Mouse (Mus musculus): ENCODE measurements around the gene Gm17387.
"Not testable (repeated sequence)": the region's sequence is repeated elsewhere in the genome, so short reads cannot be mapped to it uniquely, and the experiment has no call there.

The Gm17387 gene

GRCm38 (mm10) chr7:141016707-141017697 lies 11.9 kb upstream of the Gm17387 start:
- DNase-seq (ENCODE audit: low spot score), result no peak

GRCm38 (mm10) chr7:141017824-141018223 lies 11.1 kb upstream of the Gm17387 start, which contains the start of gene Ifitm6:
TSS of gene Ifitm6 (minus strand) at chr7:141017924.
- DNase-seq (ENCODE audit: low spot score), result not testable (repeated sequence)

GRCm38 (mm10) chr7:141019028-141019427 lies 9.9 kb upstream of the Gm17387 start:
- no peak for DNase-seq (ENCODE audit: low spot score)

GRCm38 (mm10) chr7:141021489-141022449 lies 7.2 kb upstream of the Gm17387 start:
- no peak for DNase-seq (ENCODE audit: low spot score)

- DNase-seq (ENCODE audit: low spot score), result peak; percentile 76
Measured at GRCm38 (mm10) chr7:141024865-141025838, 3.8 kb upstream of the Gm17387 start.

GRCm38 (mm10) chr7:141026097-141026739 lies 2.7 kb upstream of the Gm17387 start:
- DNase-seq (ENCODE audit: low spot score), result no peak

- peak; percentile 32 for DNase-seq (ENCODE audit: low spot score)
Measured at GRCm38 (mm10) chr7:141026740-141027098, 2.2 kb upstream of the Gm17387 start.

- no peak for DNase-seq (ENCODE audit: low spot score)
Measured at GRCm38 (mm10) chr7:141030390-141030789, 1.5 kb downstream of the Gm17387 start.

GRCm38 (mm10) chr7:141032458-141033167 lies 3.7 kb downstream of the Gm17387 start:
- no peak for DNase-seq (ENCODE audit: low spot score)

- not testable (repeated sequence) for DNase-seq (ENCODE audit: low spot score)
Measured at GRCm38 (mm10) chr7:141036624-141037023, 7.7 kb downstream of the Gm17387 start.

- DNase-seq (ENCODE audit: low spot score), result no peak
Measured at GRCm38 (mm10) chr7:141038090-141039032, 9.4 kb downstream of the Gm17387 start.

- DNase-seq (ENCODE audit: low spot score), result no peak
Measured at GRCm38 (mm10) chr7:141039386-141040107, 10.6 kb downstream of the Gm17387 start.

GRCm38 (mm10) chr7:141040867-141041606 lies 12.1 kb downstream of the Gm17387 start:
- peak; percentile 43 for DNase-seq (ENCODE audit: low spot score)

- peak; percentile 14 for DNase-seq (ENCODE audit: low spot score)
Measured at GRCm38 (mm10) chr7:141041661-141042060, 12.7 kb downstream of the Gm17387 start.

- no peak for DNase-seq (ENCODE audit: low spot score)
Measured at GRCm38 (mm10) chr7:141042539-141042938, 13.6 kb downstream of the Gm17387 start.

GRCm38 (mm10) chr7:141046931-141047580 lies 18.1 kb downstream of the Gm17387 start:
- no peak for DNase-seq (ENCODE audit: low spot score)

All from embryo, embryonic 10 days (tissue).